Mouse (Mus musculus) G1E (cell line): ENCODE measurements around the gene Pes1. TPM values are rescaled to one million over a fixed set of nuclear protein-coding genes. Genes with fewer than 3 reads are reported as not detected.
A peak's percentile ranks its signal among the peaks of the same experiment; 100 is the strongest.

Source experiments
- ATAC-seq: 2 replicates; pipeline ENCODE4 v1.8.0; 2016; ENCODE audit warnings: mild to moderate bottlenecking; ENCODE audit not compliant: insufficient number of reproducible peaks, poor library complexity, low FRiP score, severe bottlenecking; ENCODE audit errors: extremely low read depth
- DNase-seq: peaks from one replicate; pipeline ENCODE4 v3.0.0; 2012; ENCODE audit warnings: low spot score
- H3K27me3 ChIP-seq: 2 replicates; pipeline ENCODE4 v1.6.1; 2012; ENCODE audit warnings: mild to moderate bottlenecking, low read length, inconsistent platforms; ENCODE audit not compliant: insufficient read depth
- H3K36me3 ChIP-seq: replicated peaks from 2 replicates; pipeline ENCODE3; 2012; ENCODE audit warnings: mild to moderate bottlenecking, inconsistent platforms
- H3K4me1 ChIP-seq: 2 replicates; pipeline ENCODE4 v1.6.1; 2012; ENCODE audit warnings: low read depth, low read length, inconsistent platforms, mixed read lengths; ENCODE audit not compliant: insufficient read depth
- H3K4me3 ChIP-seq: 2 replicates; pipeline ENCODE4 v1.5.1; 2012; ENCODE audit warnings: low read depth, mild to moderate bottlenecking, inconsistent platforms, low read length, moderate library complexity, mixed read lengths
- H3K9me3 ChIP-seq: replicated peaks from 2 replicates; pipeline ENCODE4 v1.6.1; 2012; ENCODE audit warnings: inconsistent platforms
- CTCF ChIP-seq: IDR thresholded peaks from 2 replicates; pipeline ENCODE4 v1.5.1; 2012; ENCODE audit warnings: low read depth, low read length, inconsistent platforms, mixed read lengths
- GATA1 ChIP-seq: IDR thresholded peaks from 2 replicates; pipeline ENCODE4 v1.6.1; 2012; ENCODE audit warnings: borderline replicate concordance, low read length, inconsistent platforms, mixed read lengths
- GATA2 ChIP-seq: IDR thresholded peaks from 2 replicates; pipeline ENCODE4 v1.6.1; 2012; ENCODE audit warnings: low read depth, low read length, inconsistent platforms, borderline replicate concordance
- POLR2AphosphoS5 ChIP-seq: IDR thresholded peaks from 2 replicates; pipeline ENCODE4 v1.6.1; 2012; ENCODE audit warnings: low read depth, low read length, inconsistent platforms; ENCODE audit not compliant: insufficient replicate concordance
- TAL1 ChIP-seq: conservative IDR thresholded peaks from 2 replicates; pipeline ENCODE4 v1.6.1; 2012; ENCODE audit warnings: low read depth, low read length, inconsistent platforms, mixed read lengths
- polyA plus RNA-seq: library from polyadenylated mRNA; stranded (reverse); fragments of >175 nt; gene quantifications from 2 replicates; pipeline ENCODE4 v1.2.3, GENCODE M21; 2012
- total RNA-seq, 2 experiments: library from RNA; stranded (forward) in 1 of 2; stranded (reverse) in 1 of 2; fragments of 200-1000 nt in 1 of 2; fragments of >200 nt in 1 of 2; fragmentation: Nextera tagmentation in 1 of 2; gene quantifications; 2 replicates each; pipeline ENCODE4 v1.2.3; 2014 to 2017

Gene Pes1
- total and polyA plus RNA-seq, 3 experiments: 73.0 to 213 (median 127) TPM

GRCm38 (mm10) chr11:3996840-3997239, 33.1 kb downstream of the Pes1 start:
- Histone ChIP-seq H3K4me1 (no peaks in the 10 kb centered on the region; the same call in 1 of the 2 replicates), H3K27me3 (peaks cover 31% of the 10 kb centered on the region), H3K4me3 (no peak overlapping the region), H3K9me3 (peaks cover 10% of the 10 kb centered on the region), H3K36me3 (no peaks in the 10 kb centered on the region)
- no peak for TF ChIP-seq CTCF
- no peak for ATAC-seq
- no peak for DNase-seq

GRCm38 (mm10) chr11:3997978-3998720, 34.4 kb downstream of the Pes1 start:
- DNase-seq: no peak
- peaks cover 20% of the 10 kb centered on the region for H3K27me3 ChIP-seq
- TF ChIP-seq GATA2: no peak
- no peak for TF ChIP-seq CTCF
- no peak for TF ChIP-seq TAL1
- TF ChIP-seq GATA1: no peak
- TF ChIP-seq POLR2AphosphoS5: no peak
- H3K4me1 ChIP-seq: no peaks in the 10 kb centered on the region; the same call in 1 of the 2 replicates
- no peak overlapping the region for H3K4me3 ChIP-seq
- H3K36me3 ChIP-seq: no peaks in the 10 kb centered on the region
- peaks cover 10% of the 10 kb centered on the region for H3K9me3 ChIP-seq
- ATAC-seq: no peak

- H3K27me3 ChIP-seq: peaks cover 20% of the 10 kb centered on the region
- TF ChIP-seq GATA2 (no peak), CTCF (no peak), TAL1 (no peak), POLR2AphosphoS5 (no peak), GATA1 (no peak)
- DNase-seq (no peak), ATAC-seq (no peak)
- peaks cover 10% of the 10 kb centered on the region for H3K9me3 ChIP-seq
- no peaks in the 10 kb centered on the region for H3K36me3 ChIP-seq
- H3K4me1 ChIP-seq: no peaks in the 10 kb centered on the region; the same call in 1 of the 2 replicates
- H3K4me3 ChIP-seq: no peak overlapping the region
These were observed 35.8 kb downstream of the Pes1 start for GRCm38 (mm10) chr11:3999547-3999946.

- Histone ChIP-seq H3K27me3 (peaks cover 17% of the 10 kb centered on the region), H3K4me1 (no peaks in the 10 kb centered on the region; the same call in 1 of the 2 replicates), H3K4me3 (no peak overlapping the region), H3K36me3 (no peaks in the 10 kb centered on the region), H3K9me3 (peaks cover 10% of the 10 kb centered on the region)
- peak; percentile 52 for DNase-seq
- TF ChIP-seq GATA1: no peak
- no peak for TF ChIP-seq POLR2AphosphoS5
- peak; percentile 81 for TF ChIP-seq CTCF
- TF ChIP-seq TAL1: no peak
- ATAC-seq: no peak
These were observed 37.8 kb downstream of the Pes1 start for GRCm38 (mm10) chr11:4001603-4002002.

- H3K9me3 ChIP-seq: no peaks in the 10 kb centered on the region
- 0 out of 2 replicates have a peak, but pooled peaks cover 3% of the 10 kb centered on the region for H3K4me1 ChIP-seq
- TF ChIP-seq GATA2 (no peak), TAL1 (no peak), CTCF (no peak), GATA1 (no peak), POLR2AphosphoS5 (no peak)
- DNase-seq (no peak), ATAC-seq (no peak)
- H3K27me3 ChIP-seq: peaks cover 9% of the 10 kb centered on the region
- H3K4me3 ChIP-seq: no peak overlapping the region
- H3K36me3 ChIP-seq: no peaks in the 10 kb centered on the region
These were observed 41.5 kb downstream of the Pes1 start for GRCm38 (mm10) chr11:4005220-4005805.

GRCm38 (mm10) chr11:4006462-4006861, 42.7 kb downstream of the Pes1 start:
- ATAC-seq: no peak
- Histone ChIP-seq H3K4me3 (no peak overlapping the region), H3K27me3 (peaks cover 10% of the 10 kb centered on the region), H3K9me3 (no peaks in the 10 kb centered on the region), H3K36me3 (no peaks in the 10 kb centered on the region), H3K4me1 (0 out of 2 replicates have a peak, but pooled peaks cover 3% of the 10 kb centered on the region)
- TF ChIP-seq GATA1 (no peak), CTCF (no peak)
- no peak for DNase-seq
